Mouse (Mus musculus) E14TG2a.4 (cell line): ENCODE data around the gene Cst9.

Experiments
- H3K27me3 ChIP-seq: 2 replicates; pipeline ENCODE4 v1.6.1; 2014; ENCODE audit warnings: low read length, control low read depth; ENCODE audit not compliant: insufficient read depth
- H3K36me3 ChIP-seq: 2 replicates; pipeline ENCODE4 v1.6.1; 2014; ENCODE audit warnings: low read length, control low read depth; ENCODE audit not compliant: insufficient read depth
- H3K4me1 ChIP-seq: replicated peaks from 2 replicates; pipeline ENCODE4 v1.6.1; 2014; ENCODE audit warnings: low read depth, low read length, control low read depth
- H3K4me3 ChIP-seq: replicated peaks from 2 replicates; pipeline ENCODE4 v1.5.1; 2014; ENCODE audit warnings: mild to moderate bottlenecking, low read length
- H3K9me3 ChIP-seq: 2 replicates; pipeline ENCODE4 v1.6.1; 2014; ENCODE audit warnings: low read length, control low read depth
- CTCF ChIP-seq: conservative IDR thresholded peaks from 2 replicates; pipeline ENCODE4 v1.5.1; 2014; ENCODE audit warnings: low read length
- NANOG ChIP-seq: IDR thresholded peaks from 2 replicates; pipeline ENCODE4 v1.6.1; 2014; ENCODE audit warnings: borderline replicate concordance, low read length, mixed read lengths
- POU5F1 ChIP-seq: IDR thresholded peaks from 2 replicates; pipeline ENCODE4 v1.6.1; 2014; ENCODE audit warnings: low read length, borderline replicate concordance

Cst9 gene

GRCm38 (mm10) chr2:148834912-148835311 is at the start of gene Cst9:
Gene Cst9, plus strand, starts transcription at chr2:148835147.
- no peaks in the 10 kb centered on the region for H3K36me3 ChIP-seq
- H3K9me3 ChIP-seq: no peaks in the 10 kb centered on the region
- no peak for TF ChIP-seq CTCF
- no peak for TF ChIP-seq NANOG
- TF ChIP-seq POU5F1: no peak
- H3K27me3 ChIP-seq: no peaks in the 10 kb centered on the region
- no peak within 1 kb of the TSS for H3K4me3 ChIP-seq
- no peaks in the 10 kb centered on the region for H3K4me1 ChIP-seq

- no peaks in the 10 kb centered on the region for H3K27me3 ChIP-seq
- H3K9me3 ChIP-seq: no peaks in the 10 kb centered on the region
- H3K36me3 ChIP-seq: no peaks in the 10 kb centered on the region
- H3K4me1 ChIP-seq: no peaks in the 10 kb centered on the region
- TF ChIP-seq POU5F1 (no peak), CTCF (no peak), NANOG (no peak)
- no peak within 1 kb of the TSS for H3K4me3 ChIP-seq
Measured at GRCm38 (mm10) chr2:148789142-148789541, 45.8 kb upstream of the Cst9 start, which contains the start of gene Cst12. Gene Cst12, plus strand, starts transcription at chr2:148789361.

- no peaks in the 10 kb centered on the region for H3K4me1 ChIP-seq
- H3K36me3 ChIP-seq: no peaks in the 10 kb centered on the region
- H3K4me3 ChIP-seq: no peak within 1 kb of the TSS
- TF ChIP-seq CTCF: no peak
- no peak for TF ChIP-seq NANOG
- no peak for TF ChIP-seq POU5F1
- H3K27me3 ChIP-seq: no peaks in the 10 kb centered on the region
- no peaks in the 10 kb centered on the region for H3K9me3 ChIP-seq
Measured at GRCm38 (mm10) chr2:148798485-148798884, 36.5 kb upstream of the Cst9 start, which contains the start of gene Cst8. Gene Cst8, plus strand, starts transcription at chr2:148798785.

- H3K9me3 ChIP-seq: no peaks in the 10 kb centered on the region
- no peaks in the 10 kb centered on the region for H3K4me1 ChIP-seq
- no peak overlapping the region for H3K4me3 ChIP-seq
- no peaks in the 10 kb centered on the region for H3K36me3 ChIP-seq
- TF ChIP-seq NANOG: no peak
- no peak for TF ChIP-seq CTCF
- TF ChIP-seq POU5F1: no peak
- H3K27me3 ChIP-seq: no peaks in the 10 kb centered on the region
Measured at GRCm38 (mm10) chr2:148801491-148801921, 33.4 kb upstream of the Cst9 start.

GRCm38 (mm10) chr2:148806696-148807095 is 28.3 kb upstream of the Cst9 start:
- no peak for TF ChIP-seq CTCF
- TF ChIP-seq POU5F1: no peak
- no peak for TF ChIP-seq NANOG
- no peaks in the 10 kb centered on the region for H3K9me3 ChIP-seq
- no peaks in the 10 kb centered on the region for H3K27me3 ChIP-seq
- no peak overlapping the region for H3K4me3 ChIP-seq
- H3K36me3 ChIP-seq: no peaks in the 10 kb centered on the region
- no peaks in the 10 kb centered on the region for H3K4me1 ChIP-seq

GRCm38 (mm10) chr2:148819909-148820308 is 15.0 kb upstream of the Cst9 start, which contains the start of gene Cst13:
Gene Cst13, plus strand, starts transcription at chr2:148820081.
- H3K4me1 ChIP-seq: no peaks in the 10 kb centered on the region
- no peaks in the 10 kb centered on the region for H3K27me3 ChIP-seq
- peaks cover 2% of the 10 kb centered on the region; the same call in 1 of the 2 replicates for H3K9me3 ChIP-seq
- no peak within 1 kb of the TSS for H3K4me3 ChIP-seq
- no peaks in the 10 kb centered on the region for H3K36me3 ChIP-seq
- TF ChIP-seq NANOG (no peak), CTCF (no peak), POU5F1 (no peak)

- no peak overlapping the region for H3K4me3 ChIP-seq
- H3K4me1 ChIP-seq: peaks cover 11% of the 10 kb centered on the region
- no peaks in the 10 kb centered on the region for H3K36me3 ChIP-seq
- no peaks in the 10 kb centered on the region for H3K9me3 ChIP-seq
- TF ChIP-seq CTCF (no peak), POU5F1 (no peak), NANOG (no peak)
- H3K27me3 ChIP-seq: no peaks in the 10 kb centered on the region
Measured at GRCm38 (mm10) chr2:148825986-148826385, 9.0 kb upstream of the Cst9 start.

- TF ChIP-seq CTCF (no peak), POU5F1 (no peak), NANOG (no peak)
- H3K27me3 ChIP-seq: no peaks in the 10 kb centered on the region
- no peaks in the 10 kb centered on the region for H3K9me3 ChIP-seq
Measured at GRCm38 (mm10) chr2:148838075-148838777, 3.3 kb downstream of the Cst9 start.

More at GRCm38 (mm10) chr2:148838075-148838777, 3.3 kb downstream of the Cst9 start:
- Histone ChIP-seq H3K36me3 (no peaks in the 10 kb centered on the region), H3K4me1 (no peaks in the 10 kb centered on the region), H3K4me3 (no peak overlapping the region)
